Mouse (Mus musculus) heart, adult 9 months (tissue): Measurements from ENCODE around the gene Stim1.
A peak's percentile ranks its signal among the peaks of the same experiment; 100 is the strongest.
"Not testable (repeated sequence)": the region's sequence is repeated elsewhere in the genome, so short reads cannot be mapped to it uniquely, and the experiment has no call there.

Experiments
- DNase-seq, 2 experiments: peaks; one replicate each; pipeline ENCODE4 v3.0.0; 2022; ENCODE audit warnings: low spot score in 2 of 2

Gene Stim1

GRCm38 (mm10) chr7:102361297-102361696 lies 93.7 kb downstream of the Stim1 start:
- DNase-seq, result no peak

- DNase-seq, result no peak
Measured at GRCm38 (mm10) chr7:102363853-102364252, 96.2 kb downstream of the Stim1 start.

- DNase-seq, result peak in 1 of 2 experiments; percentile 30
Measured at GRCm38 (mm10) chr7:102369661-102370060, 102.1 kb downstream of the Stim1 start.

- DNase-seq, result no peak
Measured at GRCm38 (mm10) chr7:102370526-102370925, 102.9 kb downstream of the Stim1 start.

DNA sequence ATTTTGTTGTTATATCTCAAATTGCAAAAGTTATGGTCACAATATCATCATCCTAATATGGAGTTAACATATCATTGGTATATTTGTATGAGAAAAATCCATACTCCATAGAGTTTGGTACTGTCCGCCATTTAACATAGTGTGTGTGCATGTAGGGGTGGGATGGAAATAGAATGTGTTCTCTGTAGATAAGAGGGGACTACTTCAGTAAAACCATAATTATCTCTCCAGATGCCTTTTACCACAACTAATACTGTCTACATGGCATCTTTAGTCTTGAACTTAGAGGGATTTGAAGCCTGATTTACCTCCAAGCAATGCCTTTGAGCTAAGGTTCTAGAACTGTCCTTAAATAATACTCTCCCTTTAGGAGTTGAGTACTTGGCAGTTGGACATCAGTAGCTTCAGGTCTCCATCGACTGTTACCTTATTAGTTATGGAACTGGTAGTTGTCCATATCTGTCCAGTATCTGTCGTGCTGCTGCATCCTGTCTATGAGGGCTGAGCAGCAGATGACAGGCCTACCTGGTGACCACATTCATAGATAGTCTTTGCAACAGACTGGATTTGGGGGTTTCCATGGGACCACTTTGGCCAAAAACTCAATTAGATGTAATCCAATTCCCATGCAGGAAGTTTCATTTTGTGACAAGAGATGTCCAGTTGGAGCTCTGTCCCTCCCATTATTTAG lies 105.9 kb downstream of the Stim1 start:
- DNase-seq, result no peak

DNA sequence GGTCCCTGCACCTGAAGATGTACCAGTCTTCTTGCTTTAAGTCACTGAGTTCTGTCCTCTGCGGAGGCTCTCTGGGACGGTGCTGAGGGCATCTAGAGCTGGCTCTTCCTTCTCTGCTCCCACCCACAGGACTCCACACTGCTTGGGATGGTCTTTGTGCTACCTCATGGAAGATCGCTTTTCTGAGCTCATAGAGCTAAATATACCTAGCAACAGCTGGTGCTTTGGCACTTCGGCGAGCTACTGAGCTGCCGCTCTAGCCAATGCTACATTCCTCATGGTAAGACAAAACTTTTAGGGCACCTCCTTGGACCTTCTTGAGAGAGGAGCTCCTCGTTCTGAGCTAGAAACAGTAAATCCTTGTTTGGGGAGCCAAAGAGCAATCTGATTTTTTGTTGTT lies 115.6 kb downstream of the Stim1 start:
- DNase-seq, result peak; percentile 12

DNA sequence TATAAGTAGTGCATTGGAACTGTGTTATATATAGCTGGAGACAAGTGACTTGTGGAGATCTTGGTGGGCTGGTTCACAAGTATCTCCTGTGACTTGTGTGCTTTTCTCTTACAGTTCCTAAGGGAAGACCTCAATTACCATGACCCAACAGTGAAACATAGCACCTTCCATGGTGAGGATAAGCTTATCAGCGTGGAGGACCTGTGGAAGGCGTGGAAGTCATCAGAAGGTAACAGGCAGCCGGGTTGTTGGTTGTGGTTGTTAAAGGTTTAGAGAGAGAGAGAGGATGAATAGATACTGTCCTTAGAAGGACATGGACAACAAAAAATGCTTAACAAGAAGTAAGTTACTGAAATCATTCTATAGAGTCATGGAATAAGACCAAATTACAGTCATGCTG lies 118.4 kb downstream of the Stim1 start:
- DNase-seq, result no peak

- DNase-seq, result peak; percentile 54 to 77
Measured at GRCm38 (mm10) chr7:102389082-102389481, 121.5 kb downstream of the Stim1 start.

GRCm38 (mm10) chr7:102393898-102394297 lies 126.3 kb downstream of the Stim1 start:
- DNase-seq, result no peak

DNA sequence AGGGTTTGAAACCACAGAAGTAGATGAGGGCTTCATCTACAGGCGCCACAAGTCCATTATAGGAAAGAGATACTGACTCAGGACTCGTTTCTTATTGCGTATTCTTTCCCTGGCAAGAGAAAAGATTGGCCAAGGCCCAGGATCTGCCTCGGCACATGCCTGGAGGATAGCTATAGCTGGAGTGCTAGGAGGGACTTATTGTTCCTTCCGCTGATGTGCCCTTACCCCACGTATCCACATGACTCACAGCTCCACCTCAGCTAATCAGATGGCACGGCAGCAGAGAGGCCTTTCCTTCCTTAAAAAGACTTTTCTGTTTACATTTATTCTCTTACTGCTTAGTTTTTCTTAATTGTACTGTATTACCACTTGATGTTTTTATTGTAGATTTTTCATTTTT lies 128.3 kb downstream of the Stim1 start:
- peak; percentile 10 to 13 for DNase-seq

- no peak for DNase-seq
Measured at GRCm38 (mm10) chr7:102396331-102396730, 128.7 kb downstream of the Stim1 start.

DNA sequence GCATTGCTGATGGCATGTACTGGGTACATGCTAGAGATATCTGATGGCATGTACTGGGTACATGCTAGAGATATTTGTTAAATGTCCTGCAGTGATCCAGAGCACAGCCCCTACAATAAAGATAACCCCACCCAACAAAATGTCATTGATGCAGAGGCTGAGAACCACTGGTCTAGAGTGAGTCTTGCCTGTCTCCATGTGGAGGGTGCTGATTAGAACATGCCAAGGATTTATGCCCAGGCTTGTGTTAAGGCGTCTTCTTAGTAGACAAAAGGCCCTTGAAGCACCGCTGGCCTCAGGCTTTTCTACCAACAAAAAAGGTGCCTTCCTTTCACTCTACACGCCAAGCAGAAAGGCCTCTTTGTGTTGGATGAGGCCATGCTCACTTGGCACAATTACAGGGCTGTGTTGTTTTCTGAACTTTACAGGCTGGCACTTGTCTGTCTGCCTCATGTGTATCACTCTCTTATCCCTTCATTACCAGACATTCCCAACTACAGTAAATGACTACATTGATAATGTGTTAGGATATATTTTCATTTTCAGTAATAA lies 131.7 kb downstream of the Stim1 start:
- DNase-seq, result no peak

GRCm38 (mm10) chr7:102404118-102404517 lies 136.5 kb downstream of the Stim1 start:
- no peak for DNase-seq

- DNase-seq, result no peak
Measured at GRCm38 (mm10) chr7:102407440-102407839, 139.8 kb downstream of the Stim1 start.

DNA sequence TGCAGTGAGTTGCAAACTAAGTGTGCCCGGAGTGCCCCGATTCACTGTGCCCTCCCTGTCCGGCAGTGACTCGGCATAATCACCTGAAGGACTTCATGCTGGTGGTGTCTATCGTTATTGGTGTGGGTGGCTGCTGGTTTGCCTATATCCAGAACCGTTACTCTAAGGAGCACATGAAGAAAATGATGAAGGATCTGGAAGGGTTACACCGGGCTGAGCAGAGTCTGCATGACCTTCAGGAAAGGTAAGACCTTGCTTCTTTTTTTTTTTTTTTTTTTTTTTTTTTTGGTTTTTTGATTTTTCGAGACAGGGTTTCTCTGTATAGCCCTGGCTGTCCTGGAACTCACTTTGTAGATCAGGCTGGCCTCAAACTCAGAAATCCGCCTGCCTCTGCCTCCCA lies 147.7 kb downstream of the Stim1 start:
- not testable (repeated sequence) for DNase-seq

DNA sequence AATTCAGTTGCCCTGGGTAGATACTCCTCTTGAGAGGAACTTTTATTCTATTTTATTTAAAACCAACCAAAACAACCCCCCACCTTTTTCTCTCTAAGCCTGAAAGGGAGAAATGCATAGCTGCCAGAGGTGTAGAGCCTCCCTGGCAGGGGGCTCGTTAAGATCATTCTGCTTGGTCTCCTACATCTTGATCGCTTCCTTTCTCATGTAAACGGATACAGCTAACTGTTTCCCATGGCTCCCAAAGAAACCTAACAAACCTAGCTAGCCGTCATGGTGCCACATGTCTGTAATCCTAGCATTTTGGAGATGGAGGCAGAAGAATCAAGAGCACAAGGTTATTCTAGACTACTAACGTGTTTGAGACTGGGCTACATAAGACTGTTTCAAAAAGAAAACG lies 148.2 kb downstream of the Stim1 start:
- no peak for DNase-seq

DNA sequence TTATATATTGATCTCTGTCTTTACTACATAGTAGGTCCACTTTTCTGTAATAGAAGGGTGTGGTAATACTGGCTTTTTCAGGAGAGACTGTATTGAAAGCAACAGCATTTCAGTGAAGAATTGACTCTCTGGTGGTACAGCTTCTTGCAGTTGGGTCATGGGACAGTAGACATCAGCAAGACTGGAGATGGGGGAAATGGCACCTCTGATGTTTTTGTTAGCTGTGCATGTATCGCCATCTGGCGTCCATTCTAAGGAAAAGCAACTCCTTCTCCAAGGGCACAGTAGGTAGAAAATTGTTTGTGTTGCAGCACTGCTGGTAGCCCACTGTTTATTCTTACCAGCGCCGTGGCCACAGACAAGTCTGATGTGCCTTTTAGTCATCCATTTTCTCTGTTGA lies 149.8 kb downstream of the Stim1 start:
- DNase-seq, result peak; percentile 44 to 56

GRCm38 (mm10) chr7:102422036-102422435 lies 154.4 kb downstream of the Stim1 start:
- no peak for DNase-seq

DNA sequence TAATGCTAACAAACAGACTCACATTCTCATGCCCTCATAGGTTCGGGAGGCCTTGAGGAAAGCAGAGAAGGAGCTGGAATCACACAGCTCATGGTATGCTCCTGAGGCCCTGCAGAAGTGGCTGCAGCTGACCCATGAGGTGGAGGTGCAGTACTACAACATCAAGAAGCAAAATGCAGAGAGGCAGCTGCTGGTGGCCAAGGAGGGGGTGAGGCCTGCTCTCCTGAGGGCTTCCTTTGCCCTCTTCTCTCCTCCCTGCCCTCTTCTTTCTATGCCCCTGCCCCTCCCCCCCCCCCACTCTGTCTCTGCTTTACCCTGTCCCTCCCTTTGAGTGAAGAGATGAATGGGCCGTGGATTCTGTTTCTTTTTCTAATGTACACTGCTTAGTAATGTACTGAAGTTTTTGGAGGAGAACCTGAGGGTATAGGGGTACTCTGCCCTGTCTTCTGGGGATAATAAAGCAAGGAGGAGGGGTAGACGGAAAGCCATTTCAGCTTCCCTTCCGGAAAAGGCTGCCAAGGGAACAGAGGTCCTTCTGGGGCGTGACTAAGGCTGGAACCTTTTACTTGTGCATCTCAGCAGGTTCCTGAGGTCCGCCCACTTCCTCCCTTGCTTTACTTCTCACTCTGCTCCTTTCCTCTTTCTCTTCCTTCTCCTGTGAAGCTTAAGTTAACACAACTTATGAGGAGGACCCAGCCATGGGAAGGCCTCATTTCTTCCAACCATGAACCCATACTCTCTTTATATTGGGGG lies 158.5 kb downstream of the Stim1 start:
- no peak for DNase-seq

DNA sequence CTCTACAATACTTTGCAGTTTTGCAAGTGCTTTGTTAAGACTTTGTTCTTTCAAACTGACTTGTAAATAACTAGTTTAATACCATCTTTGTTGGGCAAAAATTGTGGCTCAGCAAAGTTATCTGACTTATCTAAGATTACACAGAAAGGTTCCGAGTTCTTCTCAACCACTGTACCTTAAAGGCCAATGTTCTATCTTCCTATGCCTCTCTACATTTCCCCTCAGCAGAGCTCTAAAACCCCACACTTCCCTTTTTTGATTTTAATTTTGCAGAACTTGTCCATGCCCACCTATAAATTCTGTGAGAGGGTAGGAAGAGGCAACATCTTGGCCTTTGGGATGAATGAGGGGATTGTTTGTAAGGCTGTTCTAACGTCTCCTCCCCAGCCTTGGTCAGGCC lies 166.7 kb downstream of the Stim1 start:
- DNase-seq, result no peak

- DNase-seq, result no peak
Measured at GRCm38 (mm10) chr7:102440822-102441656, 173.4 kb downstream of the Stim1 start.
